In genomic region chr14:78777215-78777614, GRCm38 (mm10) we compare ENCODE assay signal across 9 mouse cellular contexts. TPM values are rescaled to one million over a fixed set of nuclear protein-coding genes. Genes with fewer than 3 reads are reported as not detected.
DNase-seq lines count a peak whose midpoint lies in the region; ATAC-seq and TF ChIP-seq lines count a peak whose summit lies in the region.
"Had no signal": no experiment of that assay in that cellular context is flagged by ENCODE, and none has a peak within 500 bp of the region (broad histone marks: within the 10 kb centered on the region; RNA-seq: fewer than 3 reads in every experiment).

No protein-coding gene starts in this region.

- no peak overlapping the region for H3K27ac ChIP-seq in hindbrain, embryonic 11.5 days (ENCODE audit: low read depth, low read length)
- H3K27ac ChIP-seq in hindbrain, embryonic 10.5 days: no peak overlapping the region
- H3K27ac ChIP-seq in hindbrain, embryonic 13.5 days: no peak overlapping the region
- H3K27ac ChIP-seq in midbrain, embryonic 15.5 days: 0 out of 2 replicates have a peak overlapping the region, but pooled peaks have one; percentile 4
- H3K27ac ChIP-seq: macrophage had no signal

- TF ChIP-seq POLR2A in brain, embryonic 14.5 days (IDR thresholded peaks at IDR 0.05; ENCODE audit: borderline replicate concordance, extremely low read depth, insufficient read depth, insufficient read length, poor library complexity, severe bottlenecking): no peak

- no peaks in the 10 kb centered on the region for H3K4me1 ChIP-seq in hindbrain, embryonic 11.5 days (replicated peaks; ENCODE audit: control insufficient read depth, insufficient read depth, low read length)
- H3K4me1 ChIP-seq in hindbrain, embryonic 10.5 days (replicated peaks): peaks cover 27% of the 10 kb centered on the region
- H3K4me1 ChIP-seq in hindbrain, embryonic 13.5 days (replicated peaks): peaks cover 12% of the 10 kb centered on the region
- peaks cover 22% of the 10 kb centered on the region for H3K4me1 ChIP-seq in midbrain, embryonic 15.5 days

- H3K36me3 ChIP-seq in hindbrain, embryonic 11.5 days (ENCODE audit: control insufficient read depth, insufficient read depth, low read length): no peaks in the 10 kb centered on the region
- no peaks in the 10 kb centered on the region for H3K36me3 ChIP-seq in hindbrain, embryonic 10.5 days
- H3K36me3 ChIP-seq in hindbrain, embryonic 13.5 days: no peaks in the 10 kb centered on the region
- no peaks in the 10 kb centered on the region for H3K36me3 ChIP-seq in midbrain, embryonic 15.5 days (replicated peaks)

- peak; percentile 13 for DNase-seq in hindbrain, embryonic 11.5 days (ENCODE audit: low spot score)
- no peak for DNase-seq in hindbrain, embryonic 10.5 days (ENCODE audit: low spot score)
- DNase-seq in brain, embryonic 14.5 days (ENCODE audit: low read depth): peak; percentile 53
- no peak for DNase-seq in B cell, adult 2 months
- no peak for DNase-seq in thymus, postnatal 0 days (ENCODE audit: low spot score)
- DNase-seq: kidney, postnatal 14 days had no signal

- TF ChIP-seq CTCF in brain, embryonic 14.5 days (IDR thresholded peaks at IDR 0.05; ENCODE audit: borderline replicate concordance, extremely low read depth, insufficient read depth, insufficient read length): no peak

- H3K4me2 ChIP-seq in hindbrain, embryonic 11.5 days (replicated peaks; ENCODE audit: low read depth, low read length): no peak overlapping the region
- peak overlapping the region; percentile 41 for H3K4me2 ChIP-seq in hindbrain, embryonic 13.5 days
- H3K4me2 ChIP-seq in midbrain, embryonic 15.5 days: peak overlapping the region; percentile 49

- H3K9ac ChIP-seq in hindbrain, embryonic 11.5 days (ENCODE audit: low read depth, low read length): no peak overlapping the region
- H3K9ac ChIP-seq in hindbrain, embryonic 13.5 days: 0 out of 2 replicates have a peak overlapping the region, but pooled peaks have one; percentile 19
- H3K9ac ChIP-seq in midbrain, embryonic 15.5 days: 0 out of 2 replicates have a peak overlapping the region, but pooled peaks have one; percentile 20

- no peak overlapping the region for H3K4me3 ChIP-seq in hindbrain, embryonic 11.5 days (ENCODE audit: low read depth, low read length)
- no peak overlapping the region for H3K4me3 ChIP-seq in hindbrain, embryonic 10.5 days
- no peak overlapping the region for H3K4me3 ChIP-seq in hindbrain, embryonic 13.5 days
- peak overlapping the region; percentile 18 for H3K4me3 ChIP-seq in midbrain, embryonic 15.5 days

- no peaks in the 10 kb centered on the region for H3K9me3 ChIP-seq in hindbrain, embryonic 11.5 days (ENCODE audit: control insufficient read depth, low read length)
- H3K9me3 ChIP-seq in hindbrain, embryonic 10.5 days: no peaks in the 10 kb centered on the region
- no peaks in the 10 kb centered on the region for H3K9me3 ChIP-seq in hindbrain, embryonic 13.5 days
- no peaks in the 10 kb centered on the region for H3K9me3 ChIP-seq in midbrain, embryonic 15.5 days

- no peak for ATAC-seq in hindbrain, embryonic 11.5 days (ENCODE audit: low FRiP score)
- ATAC-seq in hindbrain, embryonic 13.5 days (ENCODE audit: low FRiP score): no peak
- peak; percentile 52; the same call in 1 of the 2 replicates for ATAC-seq in midbrain, embryonic 15.5 days (replicated peaks)

- no peaks in the 10 kb centered on the region for H3K27me3 ChIP-seq in hindbrain, embryonic 11.5 days (ENCODE audit: control insufficient read depth, insufficient read depth, low read length)
- H3K27me3 ChIP-seq in hindbrain, embryonic 10.5 days (ENCODE audit: insufficient read depth, poor library complexity, severe bottlenecking): peaks cover 10% of the 10 kb centered on the region; the same call in 1 of the 2 replicates
- H3K27me3 ChIP-seq in hindbrain, embryonic 13.5 days: 0 out of 2 replicates have a peak, but pooled peaks cover 2% of the 10 kb centered on the region
- H3K27me3 ChIP-seq in midbrain, embryonic 15.5 days (replicated peaks): no peaks in the 10 kb centered on the region

- 67% methylated on average over 18 of the region's 18 CpGs for WGBS in hindbrain, embryonic 11.5 days
- 64% methylated on average over 18 of the region's 18 CpGs for WGBS in hindbrain, embryonic 10.5 days
- 49% methylated on average over 18 of the region's 18 CpGs for WGBS in hindbrain, embryonic 13.5 days
- WGBS in midbrain, embryonic 15.5 days: 27% methylated on average over 18 of the region's 18 CpGs

RNA-seq across cellular contexts. Expression of gene Dgkh, which starts 44.6 kb away (rescaled TPM):
- 2.1 and 2.2 TPM in 2 replicates for polyA plus RNA-seq in hindbrain, embryonic 11.5 days (2014; fragmentation: Nextera tagmentation; extraction: Ambion mirVana)
- polyA plus RNA-seq in hindbrain, embryonic 10.5 days (2016; fragmentation: Nextera tagmentation; extraction: Ambion mirVana): 0.88 and 1.2 TPM in 2 replicates
- 3.8 and 4.9 TPM in 2 replicates for polyA plus RNA-seq in brain, embryonic 14.5 days (2012; rRNA removed)
- polyA plus RNA-seq in hindbrain, embryonic 13.5 days (2015; fragmentation: Nextera tagmentation; extraction: Ambion mirVana): 2.3 and 2.9 TPM in 2 replicates
- 2.8 and 3.1 TPM in 2 replicates for polyA plus RNA-seq in midbrain, embryonic 15.5 days (2015; fragmentation: Nextera tagmentation; extraction: Ambion mirVana)
- 1.4 and 2.2 TPM in 2 replicates for polyA plus RNA-seq in thymus, postnatal 0 days (2015; fragmentation: Nextera tagmentation; extraction: Ambion mirVana)

Comparison
In these comparisons a context has a peak if more than half of its experiments do, and no peak if none do; other contexts are left out.
1. DNase-seq: peak in hindbrain, embryonic 11.5 days (single experiment) and brain, embryonic 14.5 days (single experiment); none in hindbrain, embryonic 10.5 days (single experiment), B cell, adult 2 months (0 of 2) and thymus, postnatal 0 days (single experiment).